Mouse (Mus musculus) E14TG2a.4 (cell line): ENCODE results near the gene Rps3a1.

Experiments used
- CTCF ChIP-seq: conservative IDR thresholded peaks from 2 replicates; pipeline ENCODE4 v1.5.1; 2014; ENCODE audit warnings: low read length
- NANOG ChIP-seq: IDR thresholded peaks from 2 replicates; pipeline ENCODE4 v1.6.1; 2014; ENCODE audit warnings: borderline replicate concordance, low read length, mixed read lengths
- POU5F1 ChIP-seq: IDR thresholded peaks from 2 replicates; pipeline ENCODE4 v1.6.1; 2014; ENCODE audit warnings: low read length, borderline replicate concordance

DNA sequence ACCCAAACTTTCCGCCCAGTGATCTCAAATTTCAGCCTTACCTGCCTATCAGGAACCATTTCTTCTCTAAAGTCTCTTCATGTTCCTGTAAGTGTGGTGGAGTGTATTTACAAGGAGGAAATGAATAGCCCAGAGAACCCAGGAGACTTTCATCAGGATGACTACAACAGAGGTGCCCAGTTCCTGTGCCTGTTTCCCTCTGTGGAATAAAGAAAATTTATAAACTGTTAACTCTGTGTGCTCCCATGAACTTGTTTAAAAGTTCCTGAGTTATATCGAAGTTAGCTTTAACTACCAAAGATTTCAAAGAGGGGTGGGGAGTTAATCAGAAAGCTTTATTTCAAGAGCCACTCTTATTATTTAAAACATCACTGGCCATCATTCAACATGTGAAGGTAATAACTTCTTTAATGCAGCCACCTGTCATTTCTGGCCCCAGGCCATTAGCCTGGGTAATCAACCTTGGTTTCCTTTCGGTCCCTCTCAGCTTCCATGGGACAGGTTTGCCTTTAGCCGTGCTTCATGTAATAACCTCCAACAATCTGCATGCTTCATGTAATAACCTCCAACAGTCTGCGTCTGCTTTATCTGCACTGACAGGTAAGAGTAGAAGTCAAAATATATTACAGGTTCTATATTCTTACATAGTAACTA lies 45.4 kb upstream of the Rps3a1 start:
- no peak for TF ChIP-seq CTCF
- TF ChIP-seq POU5F1, result no peak
- TF ChIP-seq NANOG, result no peak
